8 mouse cellular contexts compared by ENCODE assay signal in the genomic region with DNA sequence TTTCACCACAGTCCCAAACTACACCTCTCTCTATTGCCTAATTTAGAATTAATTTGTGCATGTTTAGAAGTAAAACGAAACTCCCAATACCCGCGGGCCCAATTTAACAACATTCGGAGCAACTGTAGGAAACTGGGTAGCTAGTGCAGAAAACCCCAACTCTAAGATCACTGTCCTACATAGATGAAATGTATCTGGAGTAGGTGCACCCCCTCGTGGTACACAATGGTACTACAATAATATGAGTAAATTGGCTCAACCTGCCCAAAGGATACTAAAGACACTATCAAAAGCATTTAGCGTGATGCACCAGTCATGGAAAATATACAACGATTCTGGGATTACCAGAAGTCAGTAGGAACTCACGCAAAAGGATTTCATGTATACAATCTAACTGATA. TPM values are rescaled to one million over a fixed set of nuclear protein-coding genes. Genes with fewer than 3 reads are reported as not detected.
DNase-seq lines count a peak whose midpoint lies in the region; ATAC-seq and TF ChIP-seq lines count a peak whose summit lies in the region.

No protein-coding gene starts in this region.

- no peak overlapping the region for H3K4me2 ChIP-seq in forebrain, embryonic 14.5 days (ENCODE audit: low read length)
- H3K4me2 ChIP-seq in limb, embryonic 14.5 days (replicated peaks; ENCODE audit: low read depth, low read length, severe bottlenecking) = no peak overlapping the region
- H3K4me2 ChIP-seq in neural tube, embryonic 13.5 days = no peak overlapping the region

- WGBS in forebrain, embryonic 14.5 days = 14% methylated on average over 8 of the region's 8 CpGs
- 10% methylated on average over 8 of the region's 8 CpGs for WGBS in limb, embryonic 14.5 days
- 15% methylated on average over 8 of the region's 8 CpGs for WGBS in neural tube, embryonic 13.5 days

- TF ChIP-seq POLR2A in limb, embryonic 14.5 days (IDR thresholded peaks at IDR 0.05; ENCODE audit: borderline replicate concordance, extremely low read depth, insufficient read depth, insufficient read length) = no peak

- no peak overlapping the region for H3K9ac ChIP-seq in forebrain, embryonic 14.5 days (ENCODE audit: low read length)
- no peak overlapping the region for H3K9ac ChIP-seq in limb, embryonic 14.5 days (ENCODE audit: low read depth, low read length, severe bottlenecking)
- H3K9ac ChIP-seq in neural tube, embryonic 13.5 days = no peak overlapping the region

- ATAC-seq in forebrain, embryonic 14.5 days = peak; percentile 73
- ATAC-seq in limb, embryonic 14.5 days (ENCODE audit: low FRiP score, low read depth) = peak; percentile 44; the same call in 1 of the 2 replicates
- ATAC-seq in neural tube, embryonic 13.5 days (ENCODE audit: low read depth) = peak; percentile 47

- no peaks in the 10 kb centered on the region for H3K4me1 ChIP-seq in forebrain, embryonic 14.5 days (ENCODE audit: control insufficient read depth, insufficient read depth, low read length)
- H3K4me1 ChIP-seq in limb, embryonic 14.5 days (ENCODE audit: control insufficient read depth, insufficient read depth, low read length) = no peaks in the 10 kb centered on the region
- H3K4me1 ChIP-seq in neural tube, embryonic 13.5 days (replicated peaks) = no peaks in the 10 kb centered on the region

- no peaks in the 10 kb centered on the region for H3K36me3 ChIP-seq in forebrain, embryonic 14.5 days (ENCODE audit: control insufficient read depth, insufficient read depth, low read length)
- no peaks in the 10 kb centered on the region for H3K36me3 ChIP-seq in limb, embryonic 14.5 days (ENCODE audit: control insufficient read depth, insufficient read depth, low read length)
- no peaks in the 10 kb centered on the region for H3K36me3 ChIP-seq in neural tube, embryonic 13.5 days

- no peak overlapping the region for H3K27ac ChIP-seq in forebrain, embryonic 14.5 days (ENCODE audit: low read depth, low read length)
- H3K27ac ChIP-seq in limb, embryonic 14.5 days (replicated peaks; ENCODE audit: low read depth, low read length) = no peak overlapping the region
- H3K27ac ChIP-seq in neural tube, embryonic 13.5 days (replicated peaks) = no peak overlapping the region

- no peaks in the 10 kb centered on the region for H3K9me3 ChIP-seq in forebrain, embryonic 14.5 days (replicated peaks; ENCODE audit: control insufficient read depth, low read length)
- H3K9me3 ChIP-seq in limb, embryonic 14.5 days (ENCODE audit: control insufficient read depth, low read length) = peaks cover 4% of the 10 kb centered on the region; the same call in 1 of the 2 replicates
- H3K9me3 ChIP-seq in neural tube, embryonic 13.5 days = no peaks in the 10 kb centered on the region

- DNase-seq in urinary bladder, postnatal 14 days (ENCODE audit: low spot score) = peak; percentile 54
- no peak for DNase-seq in urinary bladder, postnatal 4 days (ENCODE audit: low spot score in 2 of 2)
- peak; percentile 59 for DNase-seq in c-Kit-positive CD71-positive TER-119-positive erythroid progenitor cells, embryonic 14.5 days (ENCODE audit: low spot score)
- DNase-seq in forebrain, embryonic 14.5 days (ENCODE audit: low spot score) = peak; percentile 90
- peak; percentile 47 to 67 for DNase-seq in kidney, adult 8-10 months
- peak; percentile 84 for DNase-seq in limb, embryonic 14.5 days (ENCODE audit: low spot score)
- DNase-seq in thymus, postnatal 36 days = peak; percentile 29 to 42

- no peaks in the 10 kb centered on the region for H3K27me3 ChIP-seq in forebrain, embryonic 14.5 days (replicated peaks; ENCODE audit: control insufficient read depth, insufficient read depth, low read length)
- no peaks in the 10 kb centered on the region for H3K27me3 ChIP-seq in limb, embryonic 14.5 days (ENCODE audit: control insufficient read depth, insufficient read depth, low read length)
- no peaks in the 10 kb centered on the region for H3K27me3 ChIP-seq in neural tube, embryonic 13.5 days

- H3K4me3 ChIP-seq in forebrain, embryonic 14.5 days (ENCODE audit: low read depth, low read length) = no peak overlapping the region
- no peak overlapping the region for H3K4me3 ChIP-seq in limb, embryonic 14.5 days (replicated peaks; ENCODE audit: low read length)
- H3K4me3 ChIP-seq in neural tube, embryonic 13.5 days = no peak overlapping the region

RNA-seq across cellular contexts. Expression of a gene that starts 22.7 kb away (rescaled TPM):
- 35.7 and 38.5 TPM in 2 replicates for polyA plus RNA-seq in forebrain, embryonic 14.5 days (2014; fragmentation: Nextera tagmentation; extraction: Ambion mirVana)
- 34.0 and 39.6 TPM in 2 replicates for polyA plus RNA-seq in limb, embryonic 14.5 days (2012; rRNA removed)
- polyA plus RNA-seq in limb, embryonic 14.5 days (2014; fragmentation: Nextera tagmentation; extraction: Ambion mirVana) = 17.2 and 28.0 TPM in 2 replicates
- 80.0 and 86.8 TPM in 2 replicates for polyA plus RNA-seq in neural tube, embryonic 13.5 days (2015; fragmentation: Nextera tagmentation; extraction: Ambion mirVana)

RNA-seq across cellular contexts. Expression of a gene that starts 55.9 kb away (rescaled TPM):
- polyA plus RNA-seq in forebrain, embryonic 14.5 days (2014; fragmentation: Nextera tagmentation; extraction: Ambion mirVana) = 53.6 and 68.2 TPM in 2 replicates
- 16.7 and 19.5 TPM in 2 replicates for polyA plus RNA-seq in limb, embryonic 14.5 days (2012; rRNA removed)
- 5.4 and 6.1 TPM in 2 replicates for polyA plus RNA-seq in limb, embryonic 14.5 days (2014; fragmentation: Nextera tagmentation; extraction: Ambion mirVana)
- 69.4 and 72.2 TPM in 2 replicates for polyA plus RNA-seq in neural tube, embryonic 13.5 days (2015; fragmentation: Nextera tagmentation; extraction: Ambion mirVana)

Comparison
In these comparisons a context has a peak if more than half of its experiments do, and no peak if none do; other contexts are left out.
1. DNase-seq: peak in urinary bladder, postnatal 14 days (single experiment), c-Kit-positive CD71-positive TER-119-positive erythroid progenitor cells, embryonic 14.5 days (single experiment), forebrain, embryonic 14.5 days (single experiment), kidney, adult 8-10 months (2 of 2), limb, embryonic 14.5 days (single experiment) and thymus, postnatal 36 days (2 of 2); none in urinary bladder, postnatal 4 days (0 of 2).
2. Peak in every context shown above with its lines, with median percentiles within 50 percentile points of each other: ATAC-seq.